Mouse (Mus musculus) CD8-positive naive resting alpha-beta T cell, adult 2 months (primary cell): ENCODE measurements around the gene Gm3752.
"Not testable (repeated sequence)": the region's sequence is repeated elsewhere in the genome, so short reads cannot be mapped to it uniquely, and the experiment has no call there.

Experiments used
- DNase-seq, 2 experiments: peaks; one replicate each; pipeline ENCODE4 v3.0.0; 2022; ENCODE audit warnings: low read depth in 2 of 2, low spot score in 2 of 2

Gm3752 gene

GRCm38 (mm10) chr14:7483662-7484061, at the start of gene Gm3752:
Gene Gm3752, minus strand, starts transcription at chr14:7483762.
- DNase-seq = not testable (repeated sequence)

GRCm38 (mm10) chr14:7488731-7489130, 5.2 kb upstream of the Gm3752 start:
- not testable (repeated sequence) for DNase-seq

- DNase-seq = not testable (repeated sequence)
Observed at GRCm38 (mm10) chr14:7450817-7451216, 32.7 kb downstream of the Gm3752 start, which contains the start of gene Gm3755. Gene Gm3755, minus strand, starts transcription at chr14:7450917.

GRCm38 (mm10) chr14:7422496-7422895, 61.1 kb downstream of the Gm3752 start:
- DNase-seq = not testable (repeated sequence)
